Mouse (Mus musculus): ENCODE results near the gene Ntrk3. TPM values are rescaled to one million over a fixed set of nuclear protein-coding genes. Genes with fewer than 3 reads are reported as not detected.

The Ntrk3 gene
- polyA plus RNA-seq, 1 experiment: 104 TPM

DNA sequence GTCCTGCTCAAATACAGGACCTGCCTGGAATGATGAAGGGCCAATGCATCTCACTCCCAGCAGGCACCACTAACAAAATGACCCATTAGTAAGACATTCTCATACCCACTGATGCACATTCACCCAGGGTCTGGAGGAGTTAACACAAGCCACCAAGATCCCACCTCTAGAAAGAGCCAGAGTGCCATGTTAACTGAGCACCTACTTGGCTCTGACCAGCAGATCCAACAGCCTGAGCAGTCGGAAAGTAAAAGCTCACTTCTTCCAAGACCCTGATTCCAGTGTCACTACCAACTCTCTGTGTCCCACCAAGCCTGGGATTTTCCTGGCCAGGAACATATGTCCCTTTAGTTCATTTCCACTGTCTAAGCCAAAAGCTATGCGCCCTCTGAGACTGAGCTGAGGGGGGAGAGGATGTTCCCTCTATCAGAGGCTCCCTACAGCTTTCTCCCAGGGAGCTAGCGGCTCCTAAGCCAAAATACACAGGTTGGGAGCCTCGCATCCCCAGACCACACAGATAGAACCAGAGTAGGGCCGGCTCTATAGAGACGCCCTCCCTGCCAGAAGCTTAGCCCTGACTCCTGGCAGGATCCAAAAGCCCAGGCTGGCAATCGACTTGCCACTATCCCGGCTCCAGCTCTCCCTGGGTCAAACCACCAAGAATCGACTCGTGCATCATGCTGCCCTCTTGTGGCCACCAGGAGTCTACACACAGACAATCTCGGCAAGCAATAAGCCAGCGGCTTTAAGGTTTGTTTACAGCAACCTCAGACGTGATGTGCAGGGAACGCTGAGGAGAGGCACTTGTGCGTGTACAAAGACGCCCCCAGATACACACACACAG, 169.2 kb downstream of the Ntrk3 start:
- Histone ChIP-seq H3K4me3 (ENCODE audit: insufficient read depth, low read depth, low read length) (no peak overlapping the region), H3K27ac (replicated peaks; ENCODE audit: low read depth, low read length) (0 out of 2 replicates have a peak overlapping the region, but pooled peaks have one; percentile 1), H3K4me1 (ENCODE audit: control insufficient read depth, insufficient read depth, insufficient read length, low read length) (peaks cover 7% of the 10 kb centered on the region; the same call in 1 of the 2 replicates)

DNA sequence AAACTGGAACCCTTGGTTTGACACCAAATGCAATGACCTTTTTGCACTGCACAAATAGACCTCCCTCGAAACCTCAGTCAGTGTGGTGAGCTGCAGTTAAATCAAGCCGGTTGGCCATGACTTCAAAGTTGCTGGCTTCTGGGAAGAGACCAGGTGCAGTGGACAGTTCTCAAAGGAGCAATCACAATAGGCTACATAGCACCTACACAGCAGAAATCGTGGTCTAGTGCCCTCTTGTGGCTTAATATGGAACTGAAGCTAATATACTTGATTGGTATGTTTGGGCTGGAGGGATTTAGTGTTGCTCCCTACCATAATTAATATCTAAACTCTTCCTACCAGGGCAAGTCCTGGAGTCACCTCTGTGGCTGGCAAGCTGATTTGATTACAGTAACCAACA, 171.2 kb downstream of the Ntrk3 start:
- H3K27ac ChIP-seq (replicated peaks; ENCODE audit: low read depth, low read length): no peak overlapping the region
- peaks cover 7% of the 10 kb centered on the region; the same call in 1 of the 2 replicates for H3K4me1 ChIP-seq (ENCODE audit: control insufficient read depth, insufficient read depth, insufficient read length, low read length)
- H3K4me3 ChIP-seq (ENCODE audit: insufficient read depth, low read depth, low read length): no peak overlapping the region

DNA sequence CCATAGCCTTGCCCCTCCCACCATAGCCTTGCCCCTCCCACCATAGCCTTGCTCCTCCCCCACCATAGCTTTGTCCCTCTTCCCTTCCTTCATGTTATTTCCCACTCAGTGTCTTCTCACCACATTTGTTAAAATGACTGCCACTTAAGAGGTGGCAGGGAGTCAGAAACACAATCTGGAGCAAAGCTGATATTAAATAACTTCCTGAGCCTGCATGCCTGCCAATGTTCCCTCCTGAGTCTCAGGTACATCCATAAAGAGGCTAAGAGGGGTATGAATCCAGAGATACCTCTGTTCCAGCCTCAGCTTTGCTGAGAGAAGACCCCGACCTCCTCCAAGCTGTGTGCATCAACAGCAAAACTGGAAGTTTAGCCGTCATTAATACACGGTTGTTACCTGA, 172.4 kb downstream of the Ntrk3 start:
- H3K4me3 ChIP-seq (ENCODE audit: insufficient read depth, low read depth, low read length): no peak overlapping the region
- no peak overlapping the region for H3K27ac ChIP-seq (replicated peaks; ENCODE audit: low read depth, low read length)
- H3K4me1 ChIP-seq (ENCODE audit: control insufficient read depth, insufficient read depth, insufficient read length, low read length): peaks cover 7% of the 10 kb centered on the region; the same call in 1 of the 2 replicates

DNA sequence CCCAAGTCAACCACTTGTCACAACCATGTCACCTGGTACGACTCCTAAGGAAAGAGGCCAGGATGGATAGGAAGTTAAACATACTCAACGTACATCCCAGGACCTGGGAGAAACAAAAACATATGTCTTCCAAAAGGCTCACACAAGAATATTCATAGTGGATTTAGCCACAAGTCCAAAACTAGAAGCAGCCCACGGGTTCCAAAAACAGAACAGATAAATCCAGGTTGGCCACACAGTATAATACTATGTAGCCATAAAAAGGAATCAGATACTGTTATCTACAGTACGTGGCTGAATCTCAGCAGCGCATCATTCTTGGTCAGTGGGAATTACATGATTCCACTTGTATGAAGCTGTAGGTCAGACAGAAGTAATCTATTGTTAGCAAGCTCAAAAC, 179.3 kb downstream of the Ntrk3 start:
- Histone ChIP-seq H3K4me3 (ENCODE audit: insufficient read depth, low read depth, low read length) (no peak overlapping the region), H3K27ac (replicated peaks; ENCODE audit: low read depth, low read length) (no peak overlapping the region), H3K4me1 (ENCODE audit: control insufficient read depth, insufficient read depth, insufficient read length, low read length) (no peaks in the 10 kb centered on the region)

DNA sequence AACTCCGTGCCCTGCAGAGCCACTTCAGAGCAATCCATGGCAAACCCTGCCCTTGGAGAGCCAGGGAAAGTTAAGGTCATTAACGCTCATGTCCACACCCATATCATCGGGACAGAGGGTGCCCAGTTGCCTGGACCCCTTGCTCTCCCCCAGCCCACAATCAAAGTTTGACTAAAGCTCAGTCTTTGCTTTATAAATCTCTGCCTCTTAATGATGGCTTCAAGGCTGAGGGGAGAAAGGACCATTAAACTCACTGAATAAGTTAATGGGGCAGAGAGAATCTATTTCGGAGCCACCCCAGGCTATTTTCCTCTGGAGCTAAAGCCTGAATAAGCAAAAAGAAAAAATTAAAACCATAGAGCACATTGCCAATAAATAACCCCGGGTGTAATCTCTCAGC, 182.3 kb downstream of the Ntrk3 start:
- Histone ChIP-seq H3K4me1 (ENCODE audit: control insufficient read depth, insufficient read depth, insufficient read length, low read length) (no peaks in the 10 kb centered on the region), H3K4me3 (ENCODE audit: insufficient read depth, low read depth, low read length) (no peak overlapping the region), H3K27ac (replicated peaks; ENCODE audit: low read depth, low read length) (no peak overlapping the region)

DNA sequence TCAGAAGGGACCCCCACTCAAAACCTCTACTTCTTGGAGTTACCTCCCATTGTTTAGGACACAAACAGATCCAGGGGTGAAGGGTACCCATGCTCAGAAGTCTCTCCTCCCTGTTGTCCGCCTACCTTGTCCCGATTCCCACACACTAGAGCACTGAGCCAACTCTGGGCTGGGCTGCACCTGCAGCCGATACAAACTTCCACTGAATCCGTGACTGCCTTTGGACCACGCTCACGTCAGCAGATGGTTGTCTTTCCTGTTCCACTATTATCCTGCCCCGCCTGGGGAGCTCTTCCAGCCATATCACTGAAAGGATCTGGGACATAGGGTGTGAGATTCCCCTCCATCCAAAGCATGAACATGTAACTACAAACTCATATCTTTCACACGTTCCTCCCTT, 188.4 kb downstream of the Ntrk3 start:
- Histone ChIP-seq H3K4me3 (ENCODE audit: insufficient read depth, low read depth, low read length) (no peak overlapping the region), H3K4me1 (ENCODE audit: control insufficient read depth, insufficient read depth, insufficient read length, low read length) (no peaks in the 10 kb centered on the region), H3K27ac (replicated peaks; ENCODE audit: low read depth, low read length) (no peak overlapping the region)

DNA sequence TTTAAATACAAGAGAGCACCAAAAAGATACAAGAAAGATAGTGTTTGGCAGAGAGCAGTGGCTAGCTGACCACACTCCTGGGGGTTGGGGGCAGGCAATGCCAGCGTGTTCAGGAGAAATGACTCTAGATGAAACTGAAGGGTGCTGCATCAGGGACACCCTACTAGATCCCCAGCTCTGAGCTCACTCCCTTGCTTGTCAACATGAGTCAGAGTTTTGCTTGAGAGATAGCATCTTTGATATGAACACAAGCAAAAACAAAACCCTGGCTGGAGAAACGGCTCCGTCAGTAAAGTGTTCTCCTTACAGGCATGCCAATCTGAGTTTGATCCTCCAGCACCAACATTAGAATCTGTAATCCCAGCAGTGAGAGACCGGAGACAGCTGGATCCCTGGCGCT, 189.1 kb downstream of the Ntrk3 start:
- no peaks in the 10 kb centered on the region for H3K4me1 ChIP-seq (ENCODE audit: control insufficient read depth, insufficient read depth, insufficient read length, low read length)
- no peak overlapping the region for H3K4me3 ChIP-seq (ENCODE audit: insufficient read depth, low read depth, low read length)
- no peak overlapping the region for H3K27ac ChIP-seq (replicated peaks; ENCODE audit: low read depth, low read length)

DNA sequence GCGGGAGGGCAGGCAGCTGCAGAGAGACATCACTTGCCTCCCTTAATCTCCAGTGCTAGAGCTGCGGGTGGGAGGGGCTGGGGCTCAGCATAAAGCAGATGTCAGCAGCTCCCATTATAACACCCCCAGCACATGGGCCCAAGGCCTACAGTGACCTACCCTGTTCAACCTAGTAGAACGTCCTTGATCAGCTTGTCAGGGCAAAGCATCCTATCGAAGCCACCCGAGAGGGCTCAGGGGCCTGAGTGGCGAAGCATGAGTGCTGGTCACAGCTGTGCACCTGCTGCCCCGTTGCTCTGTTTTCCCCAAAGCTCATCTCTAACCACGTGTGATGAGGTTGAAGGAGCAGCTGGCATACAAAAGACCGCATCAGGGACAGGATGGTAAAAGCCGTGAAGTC, 191.3 kb downstream of the Ntrk3 start:
- Histone ChIP-seq H3K4me1 (ENCODE audit: control insufficient read depth, insufficient read depth, insufficient read length, low read length) (no peaks in the 10 kb centered on the region), H3K27ac (replicated peaks; ENCODE audit: low read depth, low read length) (no peak overlapping the region), H3K4me3 (ENCODE audit: insufficient read depth, low read depth, low read length) (no peak overlapping the region)

DNA sequence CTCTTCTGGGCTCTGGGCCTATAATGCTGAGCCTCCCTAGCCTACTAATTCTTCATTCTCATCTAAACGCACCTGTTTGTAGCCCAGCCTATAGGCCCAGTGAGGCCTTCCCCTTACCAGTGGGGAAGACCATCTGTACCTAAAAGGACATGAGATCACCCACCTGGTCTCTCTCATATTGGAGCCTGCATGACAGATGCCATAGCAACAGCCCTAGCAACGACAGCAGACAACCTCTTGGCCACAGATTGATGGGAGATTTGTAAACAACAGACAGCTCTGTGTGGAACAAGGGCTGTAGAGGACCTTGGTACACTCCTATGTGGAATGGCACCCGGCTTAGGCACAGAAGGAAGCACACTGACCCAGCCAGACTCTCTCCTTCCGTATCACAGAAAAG, 195.3 kb downstream of the Ntrk3 start:
- H3K27ac ChIP-seq (replicated peaks; ENCODE audit: low read depth, low read length): no peak overlapping the region
- H3K4me1 ChIP-seq (ENCODE audit: control insufficient read depth, insufficient read depth, insufficient read length, low read length): no peaks in the 10 kb centered on the region
- no peak overlapping the region for H3K4me3 ChIP-seq (ENCODE audit: insufficient read depth, low read depth, low read length)

DNA sequence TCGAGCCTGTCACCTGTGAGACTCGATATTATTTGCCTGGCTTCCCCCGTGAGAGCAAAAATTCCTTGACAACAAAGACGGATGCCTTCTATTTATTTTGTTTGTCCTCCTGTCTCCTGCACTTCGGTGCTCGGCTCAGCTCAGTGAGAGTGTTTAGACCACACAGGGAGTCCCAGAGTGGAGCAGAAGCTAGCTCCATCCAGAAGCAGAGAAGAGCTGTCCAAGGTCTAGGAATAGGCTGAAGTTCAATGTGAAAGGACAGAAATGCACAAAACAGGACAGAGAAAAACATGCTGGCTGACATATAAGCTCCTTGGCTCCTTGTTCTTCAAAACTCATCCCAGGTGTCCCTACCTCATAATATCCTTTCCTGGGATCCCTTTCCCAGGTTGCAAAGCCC, 207.5 kb downstream of the Ntrk3 start:
- H3K4me3 ChIP-seq (ENCODE audit: insufficient read depth, low read depth, low read length): no peak overlapping the region
- H3K27ac ChIP-seq (replicated peaks; ENCODE audit: low read depth, low read length): no peak overlapping the region
- no peaks in the 10 kb centered on the region for H3K4me1 ChIP-seq (ENCODE audit: control insufficient read depth, insufficient read depth, insufficient read length, low read length)

DNA sequence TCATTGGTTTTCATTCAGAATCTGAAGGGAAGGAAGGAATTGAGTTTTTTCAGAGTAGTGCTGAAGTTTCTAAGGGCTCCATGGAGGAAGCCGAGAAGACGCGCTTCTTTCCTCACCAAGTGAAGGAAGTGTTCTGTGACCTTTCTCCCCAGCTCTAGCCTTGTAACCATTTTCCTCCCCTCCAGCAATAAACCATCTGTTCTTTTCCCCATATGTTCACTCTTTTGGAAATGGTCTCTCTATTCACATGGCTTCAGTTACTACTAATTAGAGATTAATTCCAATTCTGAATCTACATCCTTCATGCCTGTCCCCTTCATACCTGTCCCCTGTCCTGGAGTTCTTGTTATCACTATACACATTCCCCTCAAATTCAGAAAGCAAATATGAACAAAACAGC, 209.8 kb downstream of the Ntrk3 start:
- Histone ChIP-seq H3K4me1 (ENCODE audit: control insufficient read depth, insufficient read depth, insufficient read length, low read length) (no peaks in the 10 kb centered on the region), H3K4me3 (ENCODE audit: insufficient read depth, low read depth, low read length) (no peak overlapping the region), H3K27ac (replicated peaks; ENCODE audit: low read depth, low read length) (no peak overlapping the region)

DNA sequence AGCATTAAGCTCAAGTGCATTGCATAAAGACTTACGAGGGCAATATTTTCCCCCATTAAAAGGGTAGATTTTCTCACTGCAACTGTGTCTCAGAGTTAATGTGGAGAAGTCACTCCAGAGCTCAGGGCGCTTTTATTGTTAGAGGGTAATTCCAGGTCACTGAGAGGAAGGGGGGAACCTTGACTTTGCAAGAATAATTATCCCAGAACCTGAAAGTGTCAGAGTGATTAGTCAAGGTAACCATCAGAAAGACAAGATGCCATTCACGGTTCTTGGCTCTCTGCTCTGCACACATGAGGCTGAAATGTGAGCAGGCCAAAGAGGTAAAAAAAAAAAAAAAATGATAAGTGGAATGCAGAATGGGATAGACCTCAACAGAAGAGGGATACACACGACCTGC, 210.2 kb downstream of the Ntrk3 start:
- H3K4me3 ChIP-seq (ENCODE audit: insufficient read depth, low read depth, low read length): no peak overlapping the region
- no peaks in the 10 kb centered on the region for H3K4me1 ChIP-seq (ENCODE audit: control insufficient read depth, insufficient read depth, insufficient read length, low read length)
- H3K27ac ChIP-seq (replicated peaks; ENCODE audit: low read depth, low read length): no peak overlapping the region

DNA sequence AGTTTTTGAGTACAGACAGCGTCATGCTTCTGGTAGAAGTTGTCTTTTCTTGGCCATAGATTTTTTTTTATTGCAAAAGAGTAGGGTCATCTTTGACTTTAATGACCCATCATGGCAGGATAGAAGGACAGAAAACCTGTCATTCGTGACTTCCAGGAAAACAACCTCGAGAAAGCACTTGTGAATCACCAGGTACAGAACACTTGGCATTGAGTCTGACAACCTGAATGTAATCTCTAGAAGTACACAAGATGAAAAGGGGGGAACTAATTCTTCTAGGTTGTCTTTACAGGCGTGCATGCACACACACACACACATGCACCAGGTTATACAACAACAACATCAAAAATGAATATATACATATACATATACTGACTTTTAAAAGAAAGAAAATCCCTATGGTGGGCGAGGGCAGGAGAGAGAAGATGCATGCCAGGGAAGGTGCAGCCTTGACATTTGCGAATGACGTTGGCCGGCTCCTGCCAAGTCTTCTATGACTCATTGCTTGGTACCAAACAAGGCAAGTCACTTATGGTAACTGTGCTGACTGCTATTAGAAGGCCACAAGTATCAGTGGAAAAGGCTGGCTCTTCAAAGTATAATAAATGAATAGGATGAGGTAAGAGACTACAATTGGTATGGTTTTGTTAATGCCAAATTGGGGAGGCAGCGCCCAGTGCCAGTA, 217.4 kb downstream of the Ntrk3 start:
- H3K27ac ChIP-seq (replicated peaks; ENCODE audit: low read depth, low read length): no peak overlapping the region
- H3K4me1 ChIP-seq (ENCODE audit: control insufficient read depth, insufficient read depth, insufficient read length, low read length): peaks cover 2% of the 10 kb centered on the region; the same call in 1 of the 2 replicates
- H3K4me3 ChIP-seq (ENCODE audit: insufficient read depth, low read depth, low read length): no peak overlapping the region

DNA sequence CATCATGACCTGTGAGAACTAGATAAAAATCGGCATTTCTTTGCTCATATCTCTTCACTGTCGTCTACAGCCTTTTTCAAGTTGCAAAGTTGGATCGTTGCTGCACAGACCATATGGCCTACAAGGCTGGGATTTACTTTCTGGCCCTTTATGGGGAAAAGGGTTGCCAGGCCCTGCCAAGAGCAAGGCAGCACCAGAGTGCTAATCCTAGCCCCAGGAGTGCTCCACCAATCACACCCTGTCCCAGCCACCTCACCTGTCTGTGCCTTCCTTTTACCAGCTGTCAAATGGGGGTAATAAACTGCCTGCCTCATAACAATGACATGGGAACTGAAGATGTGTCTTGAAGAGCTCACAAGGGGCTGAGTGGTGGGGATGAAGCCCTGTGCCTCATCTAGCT, 218.1 kb downstream of the Ntrk3 start:
- Histone ChIP-seq H3K4me3 (ENCODE audit: insufficient read depth, low read depth, low read length) (no peak overlapping the region), H3K27ac (replicated peaks; ENCODE audit: low read depth, low read length) (no peak overlapping the region), H3K4me1 (ENCODE audit: control insufficient read depth, insufficient read depth, insufficient read length, low read length) (peaks cover 2% of the 10 kb centered on the region; the same call in 1 of the 2 replicates)

DNA sequence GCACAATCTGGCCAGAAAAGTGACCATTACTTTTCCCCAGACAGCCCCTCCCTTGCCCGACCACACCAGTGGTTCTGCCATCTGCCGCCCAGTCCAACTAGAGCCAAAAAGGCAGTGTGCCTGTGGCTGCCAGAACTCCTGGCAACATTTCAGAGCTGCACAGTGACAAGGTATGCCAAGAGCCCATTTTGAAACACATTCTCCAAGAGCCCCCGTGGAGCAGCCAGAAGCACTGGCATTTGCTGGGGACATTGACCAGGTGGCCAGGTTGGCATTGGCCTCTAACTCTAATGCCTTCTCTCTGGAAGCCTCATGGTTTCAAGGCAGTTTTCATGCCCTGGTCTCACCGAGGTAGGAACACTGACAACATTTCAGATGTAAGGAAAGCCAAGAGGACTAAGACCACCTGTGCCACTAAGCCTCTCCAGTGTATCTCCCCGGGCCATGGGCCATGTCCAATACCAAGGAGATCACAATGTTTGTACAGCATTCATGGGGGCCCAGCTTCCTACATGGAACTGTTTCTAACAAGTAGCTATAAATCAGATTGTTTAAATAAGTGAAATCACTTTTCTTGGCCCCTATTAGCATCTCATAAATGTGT, 218.9 kb downstream of the Ntrk3 start:
- no peak overlapping the region for H3K27ac ChIP-seq (replicated peaks; ENCODE audit: low read depth, low read length)
- peaks cover 2% of the 10 kb centered on the region; the same call in 1 of the 2 replicates for H3K4me1 ChIP-seq (ENCODE audit: control insufficient read depth, insufficient read depth, insufficient read length, low read length)
- H3K4me3 ChIP-seq (ENCODE audit: insufficient read depth, low read depth, low read length): no peak overlapping the region

Data from brown adipose tissue, adult 24 weeks (tissue).